Mouse (Mus musculus): ENCODE results near the gene Iqce.

DNA sequence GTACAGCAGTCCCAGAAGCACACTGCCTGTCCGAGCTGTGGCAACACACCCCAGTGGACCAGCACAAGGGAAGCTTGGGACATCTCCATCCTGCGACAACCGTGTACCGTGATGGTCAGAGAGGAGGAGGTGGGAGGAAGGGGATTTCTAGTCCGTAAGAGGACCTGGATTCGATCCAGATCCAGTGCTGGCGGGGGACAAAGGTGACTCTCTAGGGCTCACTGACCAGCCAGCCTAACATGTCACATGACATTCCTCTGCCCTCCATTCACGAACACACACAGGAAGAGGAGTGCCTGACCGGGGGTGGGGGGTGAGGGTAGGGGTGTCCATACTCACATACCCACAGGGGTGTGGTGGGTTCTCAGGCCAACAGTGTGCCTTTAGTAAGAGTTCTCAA, 2.4 kb downstream of the Iqce start:
- no peak for TF ChIP-seq CTCF (conservative IDR thresholded peaks at IDR 0.05; ENCODE audit: insufficient read depth, insufficient read length, low read depth, low read length)
- no peak for TF ChIP-seq POLR2A (IDR thresholded peaks at IDR 0.05; ENCODE audit: low read depth, low read length)
